Mouse (Mus musculus): ENCODE measurements around the gene Scimp.
A peak's percentile ranks its signal among the peaks of the same experiment; 100 is the strongest.

The Scimp gene

GRCm38 (mm10) chr11:70812365-70812764 is at the start of gene Scimp:
Scimp (minus strand) TSS chr11:70812586.
- DNase-seq (ENCODE audit: low read depth), result no peak

GRCm38 (mm10) chr11:70860371-70860770 is 48.0 kb upstream of the Scimp start:
- no peak for DNase-seq (ENCODE audit: low read depth)

GRCm38 (mm10) chr11:70846029-70846428 is 33.6 kb upstream of the Scimp start:
- DNase-seq (ENCODE audit: low read depth), result peak; percentile 21

GRCm38 (mm10) chr11:70845457-70845978 is 33.1 kb upstream of the Scimp start:
- no peak for DNase-seq (ENCODE audit: low read depth)

GRCm38 (mm10) chr11:70844559-70845456 is 32.4 kb upstream of the Scimp start, which contains the start of gene Rabep1:
Rabep1 (plus strand) TSS chr11:70844778.
- peak; percentile 95 for DNase-seq (ENCODE audit: low read depth)

GRCm38 (mm10) chr11:70843701-70844551 is 31.5 kb upstream of the Scimp start:
- DNase-seq (ENCODE audit: low read depth), result no peak

GRCm38 (mm10) chr11:70842983-70843382 is 30.6 kb upstream of the Scimp start:
- no peak for DNase-seq (ENCODE audit: low read depth)

GRCm38 (mm10) chr11:70838610-70839009 is 26.2 kb upstream of the Scimp start:
- no peak for DNase-seq (ENCODE audit: low read depth)

- DNase-seq (ENCODE audit: low read depth), result no peak
Measured at GRCm38 (mm10) chr11:70837031-70837430, 24.6 kb upstream of the Scimp start.

- no peak for DNase-seq (ENCODE audit: low read depth)
Measured at GRCm38 (mm10) chr11:70835381-70835831, 23.0 kb upstream of the Scimp start.

- DNase-seq (ENCODE audit: low read depth), result no peak
Measured at GRCm38 (mm10) chr11:70833831-70834230, 21.4 kb upstream of the Scimp start.

GRCm38 (mm10) chr11:70833408-70833807 is 21.0 kb upstream of the Scimp start:
- no peak for DNase-seq (ENCODE audit: low read depth)

- no peak for DNase-seq (ENCODE audit: low read depth)
Measured at GRCm38 (mm10) chr11:70831201-70831600, 18.8 kb upstream of the Scimp start.

- no peak for DNase-seq (ENCODE audit: low read depth)
Measured at GRCm38 (mm10) chr11:70828975-70829615, 16.7 kb upstream of the Scimp start.

GRCm38 (mm10) chr11:70826207-70826606 is 13.8 kb upstream of the Scimp start:
- DNase-seq (ENCODE audit: low read depth), result peak; percentile 60

- no peak for DNase-seq (ENCODE audit: low read depth)
Measured at GRCm38 (mm10) chr11:70821728-70822591, 9.6 kb upstream of the Scimp start.

- DNase-seq (ENCODE audit: low read depth), result no peak
Measured at GRCm38 (mm10) chr11:70820120-70820519, 7.7 kb upstream of the Scimp start.

- DNase-seq (ENCODE audit: low read depth), result no peak
Measured at GRCm38 (mm10) chr11:70816770-70817169, 4.4 kb upstream of the Scimp start.

- DNase-seq (ENCODE audit: low read depth), result peak; percentile 91
Measured at GRCm38 (mm10) chr11:70815498-70816078, 3.2 kb upstream of the Scimp start.

GRCm38 (mm10) chr11:70815071-70815470 is 2.7 kb upstream of the Scimp start:
- DNase-seq (ENCODE audit: low read depth), result no peak

Measured in induced T-regulatory cell, adult 2 months (primary cell).